Mouse (Mus musculus) cerebellum, adult 11 months (tissue): ENCODE measurements around the gene Itch.
"Not testable (repeated sequence)": the region's sequence is repeated elsewhere in the genome, so short reads cannot be mapped to it uniquely, and the experiment has no call there.

Source experiments
- DNase-seq: peaks from one replicate; pipeline ENCODE4 v3.0.0; 2022

Gene Itch

DNA sequence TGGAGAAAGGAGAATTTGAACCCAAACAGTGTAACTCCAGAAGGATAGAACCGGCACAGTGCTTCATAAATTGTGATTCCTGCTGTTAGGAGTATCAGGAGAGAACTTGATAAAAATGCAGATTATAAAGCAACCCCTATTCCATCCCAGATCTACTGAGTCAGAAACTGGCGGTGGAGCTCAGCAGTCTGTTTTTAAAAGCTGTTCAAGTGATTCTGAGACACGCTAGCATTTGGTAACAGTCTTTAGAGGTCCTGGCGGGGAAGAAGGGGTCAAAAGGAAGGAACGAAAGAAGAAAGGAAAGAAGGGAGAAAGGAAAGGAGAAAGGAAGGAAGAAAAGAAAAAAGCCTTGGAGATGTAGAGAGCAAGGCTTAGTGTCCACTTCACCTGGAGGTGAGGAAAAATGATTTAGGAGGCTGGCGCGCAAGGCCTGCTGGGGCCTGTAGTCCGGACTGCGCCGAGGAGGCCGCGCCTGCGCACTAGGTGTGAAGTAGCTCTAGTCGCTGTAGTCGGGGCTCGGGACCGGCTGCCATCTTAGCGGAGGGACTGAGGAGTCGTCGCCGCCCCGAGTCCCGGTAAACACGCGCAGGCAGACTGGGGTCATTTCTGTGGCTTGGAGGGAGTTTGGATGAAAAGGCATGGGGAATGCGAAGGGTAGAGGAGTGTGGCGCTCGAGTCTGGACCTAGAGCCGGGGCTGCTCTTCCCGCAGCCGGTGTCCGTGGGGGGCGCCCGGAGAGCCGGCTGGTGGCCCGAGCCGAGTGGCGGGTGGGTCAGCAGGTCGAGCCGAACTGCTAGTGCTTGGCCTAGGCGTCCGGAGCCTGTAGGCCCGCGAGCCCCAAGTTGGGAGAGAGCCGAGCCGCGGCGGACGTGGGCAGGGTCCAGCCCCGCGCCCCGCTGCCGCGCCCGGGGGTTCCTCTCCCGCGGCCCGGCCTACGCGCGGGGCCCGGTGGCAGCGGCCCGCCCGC, at the start of gene Itch:
Itch (plus strand) TSS at position 499 of the 966 bp plus-strand sequence.
- DNase-seq = peak; percentile 92

DNA sequence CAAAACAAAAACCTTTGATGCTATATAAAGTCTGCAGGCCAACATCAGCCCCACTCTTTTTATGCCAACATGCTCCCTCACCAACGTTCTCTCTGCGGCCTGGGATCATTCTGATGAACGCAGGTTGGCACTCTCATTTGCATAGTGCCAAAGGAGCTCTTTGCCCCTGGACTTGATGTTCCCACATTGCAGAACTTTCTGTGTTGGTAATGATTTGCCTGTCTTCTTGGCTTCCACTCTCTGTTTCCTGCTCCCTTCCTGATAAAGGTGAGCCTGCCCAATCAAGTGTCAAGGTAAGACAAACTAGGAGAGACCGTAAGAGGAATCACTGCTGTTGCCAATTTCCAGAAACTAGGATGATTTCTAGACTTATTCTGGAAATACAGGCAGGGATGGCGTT, 48.8 kb upstream of the Itch start:
- DNase-seq = no peak

DNA sequence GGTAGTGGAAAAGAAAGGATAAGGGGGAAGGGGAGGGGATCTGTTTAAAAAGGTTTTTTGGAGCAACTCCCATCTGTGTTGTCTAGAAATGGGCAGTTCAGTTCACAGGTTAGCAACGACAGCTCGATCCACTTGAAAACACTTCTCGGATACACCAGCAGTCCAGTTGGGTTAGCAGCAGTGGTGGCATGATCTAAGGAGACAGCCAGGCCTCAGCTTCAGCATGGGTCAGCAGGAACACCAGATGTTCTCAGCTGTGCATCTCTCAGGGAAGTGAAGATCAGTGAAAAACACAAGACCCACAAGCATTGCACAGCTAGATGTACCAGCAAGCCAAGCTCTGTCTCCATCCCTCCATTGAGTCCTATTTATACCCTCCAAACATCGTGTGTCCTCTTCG, 47.0 kb upstream of the Itch start:
- DNase-seq = no peak

DNA sequence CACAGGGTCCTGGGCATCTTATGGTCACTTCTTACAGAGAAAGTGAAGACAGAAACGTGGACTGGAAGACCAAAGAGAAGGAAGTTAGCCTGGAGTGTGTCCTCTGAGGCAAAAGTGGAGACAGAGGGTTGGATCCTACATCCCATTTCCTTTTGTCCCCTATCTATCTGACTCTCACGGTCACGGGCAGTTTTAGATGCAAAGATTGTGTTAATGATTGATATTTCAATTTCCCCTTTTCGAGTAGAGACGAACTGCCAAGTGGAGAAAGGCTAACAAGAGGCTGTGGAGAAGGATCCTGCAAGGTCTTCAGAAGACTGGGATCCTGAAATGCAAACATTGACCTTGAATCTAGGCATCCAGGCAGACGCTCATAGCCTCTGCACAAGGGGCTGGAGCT, 45.0 kb upstream of the Itch start:
- DNase-seq = no peak

DNA sequence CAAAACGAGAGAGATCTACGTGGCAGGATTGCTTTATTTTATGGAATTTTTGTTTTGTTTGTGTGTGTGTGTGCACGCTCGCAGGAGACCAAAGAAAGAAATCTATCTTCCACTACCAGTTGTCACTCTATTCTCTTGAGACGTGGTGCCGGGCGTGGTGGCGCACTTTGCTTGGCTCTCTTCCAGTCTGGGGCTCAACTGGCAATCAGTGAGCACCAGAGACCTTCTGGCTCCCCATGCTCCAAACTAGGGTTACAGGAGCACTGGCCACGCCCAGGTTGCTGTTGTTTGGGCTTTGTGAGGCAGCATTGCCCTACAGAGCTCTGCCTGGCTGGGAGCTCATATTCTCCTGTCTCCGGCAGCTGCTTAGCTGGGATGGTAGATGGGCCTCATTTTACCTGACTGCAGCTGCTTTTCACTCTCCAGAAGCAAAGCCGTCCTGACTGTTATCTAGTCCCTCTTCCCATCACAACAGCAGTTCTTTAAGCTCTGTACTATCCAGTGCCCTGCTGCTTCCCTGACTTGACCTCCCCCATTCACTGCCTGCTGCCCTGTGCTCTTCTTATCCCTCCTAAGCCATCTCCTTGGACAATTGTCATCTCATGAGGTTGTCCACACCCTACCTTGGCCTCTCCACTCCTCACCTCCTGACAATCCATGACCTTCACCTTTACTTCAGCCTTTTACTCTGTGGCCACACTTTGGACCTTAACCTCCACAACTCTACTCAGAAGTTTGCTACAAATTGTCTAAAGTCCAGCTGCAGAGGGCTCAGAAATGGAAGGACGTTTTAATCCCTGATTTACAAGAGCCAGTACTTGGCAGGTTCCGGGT, 42.2 kb upstream of the Itch start:
- DNase-seq = no peak

DNA sequence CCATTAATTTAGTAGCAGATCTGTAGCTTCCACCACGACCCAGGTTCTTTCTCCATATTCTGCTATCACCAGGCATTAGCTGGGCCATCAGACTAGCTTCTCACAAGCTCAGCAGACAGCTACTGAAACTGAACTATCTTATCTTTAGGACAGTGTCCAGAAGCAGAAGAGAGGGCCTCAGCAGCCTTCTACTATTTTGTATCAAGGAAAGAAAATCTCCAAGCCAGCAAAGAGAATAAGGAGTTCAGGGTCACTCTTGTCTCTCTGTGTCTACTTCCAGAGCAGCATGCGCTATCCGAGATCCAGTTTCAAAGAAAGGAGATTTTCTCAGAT, 41.6 kb upstream of the Itch start:
- no peak for DNase-seq

DNA sequence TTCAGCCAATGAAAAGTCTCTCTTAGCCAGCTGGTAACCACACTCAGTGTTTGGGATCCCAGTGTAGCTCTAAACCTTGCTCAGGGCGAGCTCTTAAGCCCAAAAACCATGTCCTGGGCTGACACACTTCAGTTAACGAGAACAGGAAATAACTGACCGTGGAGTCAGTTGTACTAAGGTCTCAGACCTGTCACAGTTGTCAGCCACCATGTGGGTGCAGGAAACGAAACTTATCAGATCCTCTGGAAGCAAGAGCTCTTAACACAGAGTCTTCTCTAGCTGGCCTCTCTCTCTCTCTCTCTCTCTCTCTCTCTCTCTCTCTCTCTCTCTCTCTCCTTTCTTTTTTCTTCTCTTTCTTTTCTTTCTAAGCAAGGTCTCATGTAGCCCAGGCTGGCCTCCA, 39.9 kb upstream of the Itch start:
- no peak for DNase-seq

DNA sequence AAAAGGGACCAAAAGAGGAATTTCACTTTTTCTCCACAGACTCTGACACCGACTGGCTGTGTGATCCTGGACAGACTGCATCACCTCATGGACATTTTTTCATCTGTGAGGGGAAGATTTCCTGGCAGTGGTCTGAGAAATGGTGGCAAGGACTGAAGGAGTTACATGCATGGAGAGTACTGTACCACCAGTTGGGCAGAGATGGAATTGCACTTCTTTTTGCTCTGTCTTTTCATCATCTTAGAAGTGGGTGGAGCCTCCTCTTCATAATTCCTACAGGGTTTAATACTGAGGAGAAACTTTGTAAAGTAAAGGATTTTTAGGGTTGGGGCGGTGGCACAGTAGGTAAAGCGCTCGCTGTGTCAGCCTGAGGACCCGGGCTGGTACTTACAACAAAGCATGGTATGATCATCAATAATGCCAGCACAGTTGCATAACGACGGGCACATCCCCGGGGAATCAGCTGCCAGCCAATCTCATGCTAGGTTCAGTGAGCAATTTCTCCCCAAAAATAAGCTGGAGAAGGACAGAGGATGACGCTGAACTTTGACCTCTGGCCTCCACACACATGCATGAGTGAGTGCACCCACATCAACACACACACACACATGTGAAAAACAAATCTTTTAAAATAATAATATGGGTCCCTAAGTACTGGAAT, 34.5 kb upstream of the Itch start:
- no peak for DNase-seq

DNA sequence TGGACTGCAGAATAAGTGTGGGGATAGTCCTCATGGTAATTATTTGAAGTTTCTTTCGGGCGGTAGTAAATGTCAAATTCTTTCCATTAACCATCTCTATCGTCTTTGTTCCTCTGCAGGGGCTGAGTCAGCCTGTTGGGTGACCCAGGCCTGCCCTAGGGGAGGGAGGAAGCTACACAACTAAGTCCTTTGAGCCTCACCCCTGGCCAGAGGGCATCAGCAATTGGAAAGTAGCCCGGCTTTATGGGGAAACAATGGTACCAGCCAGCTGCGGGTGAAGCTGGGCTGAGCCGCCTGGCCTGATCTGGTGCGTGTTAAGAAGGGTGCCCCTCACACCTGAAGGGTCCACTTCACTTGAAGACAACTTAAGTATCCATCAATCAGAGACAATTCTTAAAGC, 33.9 kb upstream of the Itch start:
- DNase-seq = no peak

DNA sequence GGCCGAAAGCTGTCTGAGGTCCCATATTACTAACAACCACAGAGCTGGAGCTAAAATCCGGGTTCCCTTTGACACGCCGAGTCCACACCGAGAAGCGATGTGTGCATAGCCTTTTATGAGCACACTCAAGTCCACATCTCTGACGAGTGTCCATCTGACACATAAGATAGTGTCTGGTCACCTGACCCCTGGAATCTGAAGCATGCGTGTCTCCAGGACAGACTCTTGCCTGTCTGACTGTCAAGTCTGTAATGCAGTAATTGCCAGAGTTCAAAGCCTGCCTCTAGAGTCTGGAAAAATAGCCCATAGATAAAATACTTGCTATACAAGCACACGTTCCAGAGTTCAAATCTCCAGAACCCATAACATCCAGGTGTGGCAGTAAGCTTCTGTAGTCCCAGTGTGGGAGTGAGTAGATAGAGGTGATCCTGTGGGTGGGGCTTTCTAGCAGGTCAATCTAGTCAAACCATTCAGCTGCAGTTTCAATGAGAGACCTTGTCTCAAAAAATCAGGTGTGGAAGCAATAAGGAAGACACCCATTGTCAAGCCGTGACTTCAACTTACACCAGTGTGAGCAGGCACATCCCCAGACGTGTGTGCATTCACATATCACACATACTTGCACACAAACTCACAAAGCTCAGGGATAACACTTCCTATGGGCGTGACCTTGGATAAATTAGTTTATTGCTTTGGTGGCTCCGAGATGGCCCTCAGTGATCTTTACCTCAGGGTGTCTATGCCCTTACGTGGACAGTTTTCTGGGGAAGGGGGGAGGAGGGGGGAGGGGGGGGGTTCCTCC, 33.1 kb upstream of the Itch start:
- DNase-seq = no peak

DNA sequence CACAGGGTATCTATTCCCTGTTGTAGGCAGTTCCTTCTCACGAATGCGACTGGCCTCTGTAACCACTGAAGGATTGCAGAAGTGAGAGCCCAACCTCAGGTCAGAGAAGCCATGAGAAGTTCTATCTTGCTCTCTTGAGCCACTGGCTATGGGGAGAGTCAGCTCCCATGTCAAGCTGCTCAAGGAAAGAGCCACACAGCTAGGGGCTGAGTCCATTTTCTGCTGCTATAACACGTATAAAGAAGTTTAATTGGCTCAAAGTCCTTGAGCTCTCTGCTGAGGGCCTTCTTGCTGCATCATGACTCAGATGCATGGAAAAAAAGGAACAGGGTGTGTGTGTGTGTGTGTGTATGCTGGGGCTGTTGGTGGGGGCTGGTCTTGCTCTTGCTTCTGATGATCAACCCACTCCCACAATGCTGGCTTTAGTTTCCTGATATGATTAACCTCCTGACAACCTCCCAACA, 32.5 kb upstream of the Itch start:
- no peak for DNase-seq

DNA sequence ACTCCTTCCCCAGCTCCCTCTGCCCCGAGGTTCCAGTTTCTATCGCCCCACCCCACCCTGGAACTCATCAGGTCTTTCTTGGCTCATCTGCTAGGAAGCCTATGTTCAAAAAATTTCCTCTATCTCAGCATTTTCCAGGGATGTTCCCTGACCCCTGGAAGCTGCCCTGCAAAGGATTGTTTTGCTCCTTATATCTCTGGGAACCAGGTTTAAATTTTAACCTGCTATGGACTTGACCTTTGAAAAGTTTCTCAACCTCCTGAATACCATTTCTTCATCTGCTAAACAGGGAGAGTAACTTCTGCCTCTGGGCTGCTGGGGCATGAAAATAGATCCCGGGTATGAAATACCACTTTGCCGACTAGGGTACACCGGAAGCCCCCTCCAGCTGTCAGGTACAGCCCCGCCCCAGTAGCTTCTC, 31.5 kb upstream of the Itch start:
- DNase-seq = no peak

DNA sequence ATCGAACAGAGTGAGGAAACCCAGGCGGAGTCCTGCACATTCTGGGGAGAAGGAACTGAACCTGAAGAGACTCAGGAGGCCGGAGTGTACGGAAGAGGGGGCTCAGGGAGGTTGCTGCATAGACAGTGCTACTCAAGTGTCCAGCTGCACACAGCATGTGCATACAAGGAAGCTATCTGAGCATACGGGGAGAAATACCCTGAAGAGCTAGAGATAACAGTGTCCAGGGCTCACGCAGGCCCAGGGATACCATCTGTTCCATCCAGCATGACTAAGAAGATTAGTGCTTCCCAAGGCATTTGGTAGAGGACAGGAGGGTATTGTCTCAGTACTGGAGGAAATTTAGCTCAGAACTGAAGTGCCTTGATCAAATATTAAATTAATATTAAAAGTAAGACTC, 29.7 kb upstream of the Itch start:
- peak; percentile 17 for DNase-seq

DNA sequence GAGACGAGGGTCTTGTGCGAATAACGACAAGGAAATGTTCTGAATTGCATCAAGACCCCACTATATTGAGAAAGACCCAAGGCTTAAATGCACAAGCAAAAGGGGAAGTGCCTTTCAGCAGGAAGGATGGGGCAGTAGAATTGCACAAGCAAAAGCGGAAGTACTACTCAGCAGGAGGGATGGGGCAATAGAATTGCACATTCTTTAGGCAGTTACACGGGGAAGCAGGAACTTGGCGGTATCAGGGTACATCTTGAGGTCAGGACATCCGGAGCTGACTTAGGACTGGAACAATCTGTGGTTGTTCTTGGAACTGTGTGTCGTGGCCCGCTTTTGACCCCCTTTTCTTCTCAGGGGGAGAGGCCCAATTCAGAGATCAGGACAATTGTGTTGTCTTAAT, 26.0 kb upstream of the Itch start:
- not testable (repeated sequence) for DNase-seq

DNA sequence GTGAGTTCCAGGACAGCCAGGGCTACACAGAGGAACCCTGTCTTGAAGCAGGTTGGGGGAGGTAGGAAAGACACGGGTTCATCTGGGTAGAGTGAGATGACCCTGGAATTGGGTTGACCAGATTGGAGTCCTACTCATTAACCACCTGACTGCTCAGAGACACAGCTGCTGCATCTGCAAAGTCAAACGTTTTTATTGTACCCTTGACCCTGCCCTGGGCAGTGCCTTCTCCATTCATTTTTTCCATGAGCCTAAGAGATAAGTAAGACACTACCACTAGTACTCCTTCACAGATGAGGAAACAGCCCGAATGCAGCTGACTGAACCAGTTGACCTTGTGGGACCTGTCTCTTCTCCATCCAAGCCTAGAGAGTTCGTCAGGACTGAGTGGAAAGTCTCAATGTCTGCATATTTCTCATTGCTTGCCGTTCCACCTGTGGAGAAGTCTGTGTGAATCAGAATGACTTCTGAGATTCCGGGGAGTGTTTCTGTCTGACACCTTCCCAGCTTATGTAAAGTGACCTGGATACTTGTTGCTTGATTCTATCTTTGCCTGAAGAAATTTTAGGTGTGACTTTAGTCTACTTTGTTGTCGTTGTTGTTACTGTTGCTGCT, 18.0 kb upstream of the Itch start:
- no peak for DNase-seq

DNA sequence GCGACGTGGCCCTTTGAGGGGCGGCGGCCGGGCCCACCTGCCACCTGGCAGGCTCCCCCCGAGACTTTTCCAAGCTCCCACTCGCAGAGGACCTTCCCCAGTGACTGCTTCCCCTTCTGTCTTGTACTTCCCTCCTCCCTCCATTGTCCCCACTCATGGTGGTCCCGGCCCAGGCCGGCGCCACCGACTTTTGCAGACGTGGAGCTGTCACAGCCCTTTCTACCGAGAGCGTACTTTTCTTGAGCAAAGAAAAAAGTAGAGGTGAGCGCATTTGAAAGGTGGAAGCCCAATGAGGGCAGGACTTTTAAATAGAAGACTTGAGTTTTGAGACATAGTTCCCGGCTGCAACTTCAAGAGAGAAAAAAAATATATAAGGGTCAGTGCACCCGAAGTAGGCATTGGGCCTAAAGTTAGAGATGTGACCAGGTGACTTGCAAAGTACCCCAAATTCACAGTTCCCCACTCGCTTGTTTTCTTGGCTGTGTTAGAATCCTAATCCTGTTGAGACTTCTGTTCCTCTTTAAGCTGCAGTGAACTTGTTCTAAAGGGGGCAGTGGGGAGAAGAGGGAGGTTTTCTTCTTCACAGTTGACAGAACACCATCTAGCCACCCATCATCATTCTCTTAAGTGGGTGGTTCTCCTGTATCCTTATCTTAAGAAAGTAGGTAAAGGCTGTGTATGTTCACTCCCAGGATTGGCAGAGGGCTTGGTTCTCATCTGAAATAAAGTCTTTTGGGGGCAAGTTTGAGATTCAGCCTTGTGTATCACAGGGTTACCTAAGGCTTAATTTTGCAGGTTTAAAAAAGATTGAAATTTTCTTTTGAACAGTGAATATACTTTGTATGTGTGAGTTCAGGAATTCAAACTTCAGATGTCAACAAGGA, 910 bp downstream of the Itch start:
- DNase-seq = no peak

DNA sequence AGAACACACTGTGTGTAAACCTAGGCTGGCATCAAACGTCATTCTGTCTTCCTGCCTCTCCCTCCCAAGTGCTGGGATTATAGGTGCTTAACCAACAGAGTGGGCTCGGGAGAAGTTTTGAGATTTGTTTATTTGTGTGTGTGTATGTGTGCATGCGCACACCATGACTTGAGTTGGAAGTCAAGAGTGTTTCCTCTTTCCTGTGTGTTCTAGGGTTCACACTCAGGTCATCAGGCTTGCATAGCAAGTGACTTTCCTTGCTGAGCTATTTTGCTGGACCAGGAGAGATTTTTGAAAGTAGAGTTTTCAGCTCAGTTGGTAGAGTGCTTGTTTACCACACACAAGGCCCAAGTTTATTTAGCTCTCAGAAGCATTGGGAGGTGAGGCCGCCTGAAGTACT, 1.8 kb downstream of the Itch start:
- no peak for DNase-seq

DNA sequence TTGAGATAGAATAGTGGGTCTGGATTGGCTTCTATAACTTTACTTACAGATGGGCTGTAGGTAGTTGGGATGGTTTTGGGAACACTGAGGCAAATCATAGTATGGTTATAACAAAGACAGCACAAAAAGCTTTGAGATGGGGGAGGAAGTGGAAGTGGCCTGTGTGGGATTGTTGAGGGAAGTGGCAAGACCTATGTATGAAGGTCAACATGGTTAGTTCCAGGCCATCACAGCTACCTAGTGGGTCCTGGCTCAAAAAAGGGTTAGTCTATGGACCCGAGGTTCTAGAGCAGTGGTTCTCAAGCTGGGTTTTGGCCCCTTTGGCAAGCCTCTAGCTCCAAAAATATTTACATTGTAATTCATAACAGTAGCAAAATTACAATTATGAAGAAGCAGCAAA, 2.2 kb downstream of the Itch start:
- no peak for DNase-seq

DNA sequence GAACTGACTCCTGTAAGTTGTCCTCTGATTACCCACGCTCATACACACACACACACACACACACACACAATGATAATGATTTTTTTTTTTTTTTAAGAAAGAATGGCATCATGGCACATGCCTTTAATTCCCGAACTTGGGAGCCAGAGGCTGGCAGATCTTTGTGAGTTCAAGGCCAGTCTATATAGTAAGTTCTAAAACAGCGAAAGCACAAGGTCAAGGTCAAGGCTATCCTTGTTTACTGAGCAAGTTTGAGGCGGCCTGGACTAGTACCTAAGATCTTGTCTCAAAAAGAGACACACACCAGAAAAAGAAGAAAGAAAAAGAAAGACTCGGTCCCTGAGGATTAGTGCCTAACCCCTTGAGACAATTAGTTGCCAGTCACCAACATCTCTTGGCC, 7.7 kb downstream of the Itch start:
- no peak for DNase-seq

DNA sequence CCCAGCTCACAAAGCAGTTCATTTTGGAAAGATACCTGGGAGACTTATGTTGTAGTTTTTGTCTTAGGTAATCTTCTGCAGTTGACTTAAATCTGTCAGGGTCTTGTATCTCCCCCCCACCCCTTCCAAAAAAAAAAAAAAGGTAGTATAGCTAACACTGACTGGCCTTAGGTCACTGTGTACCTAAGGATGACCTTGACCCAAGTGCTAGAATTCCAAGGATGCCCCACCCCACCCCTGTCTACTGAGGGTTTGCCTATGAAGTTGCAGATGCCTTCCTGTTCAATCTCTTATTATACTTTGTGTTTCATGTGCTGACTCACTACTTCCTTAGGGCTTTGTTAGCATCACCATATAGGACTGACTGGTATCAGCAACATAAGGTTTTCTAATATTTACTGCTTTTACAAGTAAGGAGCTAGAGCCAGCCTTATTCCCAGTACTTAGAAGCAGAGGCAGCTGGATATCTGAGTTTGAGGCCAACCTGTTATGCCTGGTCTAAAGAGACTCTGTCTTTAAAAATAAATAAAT, 8.8 kb downstream of the Itch start:
- DNase-seq = no peak

DNA sequence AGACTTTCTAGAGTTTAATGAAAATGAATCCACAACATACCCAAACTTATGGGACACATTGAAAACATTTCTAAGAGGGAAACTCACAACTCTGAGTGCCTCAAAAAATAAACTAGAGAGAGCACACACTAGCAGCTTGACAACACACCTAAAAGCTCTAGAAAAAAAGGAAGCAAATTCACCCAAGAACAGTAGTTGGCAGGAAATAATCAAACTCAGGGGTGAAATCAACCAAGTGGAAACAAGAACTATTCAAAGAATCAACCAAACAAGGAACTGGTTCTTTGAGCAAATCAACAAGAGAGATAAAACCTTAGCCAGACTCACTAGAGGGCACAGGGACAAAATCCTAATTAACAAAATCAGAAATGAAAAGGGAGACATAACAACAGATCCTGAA, 16.0 kb downstream of the Itch start:
- DNase-seq = not testable (repeated sequence)
